Mouse (Mus musculus) lung, postnatal 25 days (tissue): ENCODE results near the gene Prkca.
A peak's percentile ranks its signal among the peaks of the same experiment; 100 is the strongest.

Experiments used
- DNase-seq: peaks from one replicate; pipeline ENCODE4 v3.0.0; 2022; ENCODE audit warnings: low spot score

Gene Prkca

DNA sequence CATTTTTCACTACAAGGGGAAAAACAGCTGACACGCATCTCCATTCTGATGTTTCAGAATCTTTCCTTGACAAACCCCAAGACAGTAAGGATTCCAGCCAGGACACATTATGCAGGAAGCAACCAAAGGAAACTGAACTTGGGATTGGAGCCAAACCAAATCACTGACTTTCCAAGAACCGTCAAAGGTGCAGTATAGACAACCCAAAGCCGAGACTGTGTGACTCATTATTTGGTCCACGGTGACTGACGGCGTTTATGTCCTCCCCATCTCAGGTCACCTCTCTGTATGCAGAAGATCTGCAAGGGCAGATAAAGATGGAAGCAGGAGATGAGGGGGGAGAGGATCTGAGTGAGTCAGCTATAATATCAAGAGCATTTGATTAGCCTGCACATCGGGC is 183.7 kb downstream of the Prkca start:
- DNase-seq, result no peak

DNA sequence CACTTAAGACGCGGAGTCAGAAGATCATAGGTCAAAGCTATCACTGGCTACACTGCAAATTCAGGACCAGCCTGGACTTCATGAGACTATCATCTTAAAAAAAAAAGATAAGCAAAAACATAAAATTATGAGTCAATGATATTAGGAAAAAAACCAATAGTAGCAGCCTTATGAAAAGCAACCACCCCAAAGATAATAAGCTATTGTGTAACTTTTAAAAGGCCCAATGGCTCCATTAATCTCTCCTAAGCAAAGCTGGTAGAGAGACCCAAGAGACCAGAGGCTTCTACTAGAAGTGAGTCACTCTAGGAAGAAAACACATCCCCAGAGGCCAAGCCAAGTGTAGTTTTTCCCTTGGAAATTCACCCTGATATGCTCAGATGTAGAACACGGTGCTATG is 185.7 kb downstream of the Prkca start:
- no peak for DNase-seq

DNA sequence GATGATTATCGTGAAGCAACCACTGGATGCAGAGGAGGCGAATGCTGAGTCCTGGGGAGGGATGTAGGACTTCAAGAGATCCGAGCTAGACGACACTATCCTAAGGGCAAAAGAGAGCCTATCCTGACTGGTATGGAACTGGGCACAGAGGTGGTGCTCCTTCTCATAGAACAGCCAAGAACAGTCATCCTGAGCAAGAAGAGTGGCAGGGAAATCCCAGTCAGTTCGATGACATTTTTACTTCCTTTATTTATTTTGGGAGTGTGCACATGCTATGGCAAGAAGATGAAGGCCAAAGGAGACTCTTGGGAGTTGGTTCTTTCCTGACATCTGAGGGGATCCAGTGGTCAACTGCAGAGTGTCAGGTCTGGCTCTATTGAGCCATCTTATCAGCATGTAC is 186.7 kb downstream of the Prkca start:
- DNase-seq, result no peak

DNA sequence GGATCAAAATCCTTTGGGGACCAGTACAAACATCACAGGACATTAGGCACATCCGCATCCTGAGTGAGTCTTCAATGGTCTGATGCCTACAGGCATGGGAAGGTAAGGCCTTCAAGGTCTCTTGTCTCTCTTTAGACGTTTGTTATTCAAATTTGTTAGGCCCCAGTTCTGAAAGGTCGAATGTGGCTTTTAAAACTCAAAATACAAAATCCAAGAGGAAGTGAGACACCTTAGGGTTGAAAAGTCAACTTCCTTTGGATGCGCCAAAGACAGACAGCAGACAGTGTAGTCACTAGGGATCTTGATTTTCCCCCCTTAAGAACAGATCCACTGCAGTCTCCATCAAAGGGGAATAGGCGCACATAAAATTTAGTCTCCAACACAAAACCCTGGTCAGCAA is 187.6 kb downstream of the Prkca start:
- DNase-seq, result no peak

DNA sequence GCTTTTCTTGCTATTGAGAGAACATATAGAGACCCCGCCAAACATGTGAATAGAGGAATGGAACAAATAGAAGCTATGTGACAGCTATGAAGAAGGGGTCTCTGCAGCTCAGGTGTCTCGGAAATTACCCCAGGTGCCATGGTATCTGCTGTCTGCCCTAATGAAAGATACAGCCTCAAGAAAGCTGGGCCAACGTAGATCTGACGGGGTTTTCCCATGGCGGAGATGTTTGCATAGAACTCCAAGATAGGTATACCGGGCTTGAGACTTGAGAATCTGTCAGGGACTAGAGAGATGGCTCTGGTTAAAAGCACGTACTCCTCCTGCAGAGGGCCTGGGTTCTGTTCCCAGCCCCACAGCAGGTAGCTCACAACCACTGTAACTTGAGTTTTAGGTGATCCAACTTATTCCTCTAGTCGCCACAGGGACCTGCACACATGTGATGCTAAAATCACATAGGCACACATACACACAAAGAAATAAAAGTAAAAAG is 188.6 kb downstream of the Prkca start:
- DNase-seq, result no peak

DNA sequence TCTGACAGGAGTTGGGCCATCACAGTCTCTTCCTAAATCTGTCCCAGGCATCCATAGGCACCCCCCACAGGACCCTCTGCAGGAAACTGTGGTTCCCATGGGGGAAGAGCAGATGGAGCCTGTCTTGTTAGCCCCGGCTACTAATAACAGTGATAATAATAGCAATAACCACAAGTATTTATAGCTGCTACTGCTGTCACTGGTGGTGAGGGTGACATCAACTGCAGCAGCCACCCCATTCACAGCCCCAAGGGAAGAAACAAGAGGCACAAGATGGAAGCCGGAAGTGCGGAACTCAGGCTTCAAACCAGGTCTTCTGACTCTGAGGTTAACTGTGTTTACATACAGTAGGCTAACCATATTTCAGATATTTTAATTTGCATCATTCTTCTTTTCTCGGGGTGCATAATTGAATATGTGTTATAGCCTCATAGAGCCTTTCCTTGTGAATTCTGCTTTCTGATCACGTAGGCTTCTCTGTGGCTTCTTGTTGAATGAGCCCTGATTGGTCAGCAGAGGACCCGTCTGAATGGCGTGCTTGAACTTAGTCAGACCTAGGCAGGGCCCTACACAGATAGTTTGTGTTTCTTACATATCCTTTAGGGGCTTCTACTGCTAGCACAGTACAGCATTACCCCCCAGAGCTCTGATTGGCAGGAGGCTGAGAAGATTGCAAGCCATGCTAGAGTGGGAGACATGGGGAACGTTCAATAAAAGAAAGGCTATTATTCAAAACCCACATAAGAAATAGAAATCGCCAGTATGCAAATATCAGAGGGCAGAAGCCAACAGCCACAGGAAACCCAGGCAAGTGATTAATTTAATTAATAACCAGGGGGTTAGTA is 189.5 kb downstream of the Prkca start:
- no peak for DNase-seq

DNA sequence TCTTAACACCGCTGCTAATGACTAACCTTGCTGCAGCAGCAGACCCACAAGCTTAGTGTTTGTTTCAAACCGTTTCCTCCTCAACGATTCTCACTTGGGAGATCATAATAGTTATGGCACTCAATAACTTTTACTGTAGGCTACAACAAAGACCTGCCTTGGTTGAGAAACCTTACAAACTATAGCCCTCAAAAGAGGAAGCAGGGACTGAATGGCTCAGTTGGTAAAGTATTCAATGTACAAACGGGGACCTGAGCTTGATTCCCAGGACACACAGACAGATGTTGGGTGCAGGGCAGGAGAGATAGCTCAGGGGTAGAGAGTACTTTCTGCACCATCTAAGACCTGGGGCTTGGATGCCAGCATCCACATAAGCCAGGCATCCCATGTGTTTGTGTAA is 191.1 kb downstream of the Prkca start:
- no peak for DNase-seq

DNA sequence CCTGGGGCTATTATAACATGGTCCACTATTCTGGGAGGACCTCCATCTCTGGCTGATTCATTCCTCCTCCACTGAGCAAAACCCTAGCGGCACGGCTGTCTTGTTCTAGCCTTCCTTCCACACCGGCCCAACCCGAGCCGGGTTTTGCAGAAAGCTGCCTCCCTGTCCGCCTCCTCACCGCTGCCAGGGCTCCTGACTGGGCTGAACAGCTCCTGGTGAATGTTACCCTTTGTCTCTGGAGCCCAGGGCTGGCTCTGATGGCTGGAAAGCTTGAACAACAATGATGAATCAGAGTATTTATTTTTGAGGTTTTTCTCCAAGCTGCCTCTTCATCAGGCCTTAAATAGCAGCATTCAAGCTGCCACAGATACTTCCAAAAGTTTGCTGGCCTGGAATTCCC is 193.3 kb downstream of the Prkca start:
- DNase-seq, result no peak

DNA sequence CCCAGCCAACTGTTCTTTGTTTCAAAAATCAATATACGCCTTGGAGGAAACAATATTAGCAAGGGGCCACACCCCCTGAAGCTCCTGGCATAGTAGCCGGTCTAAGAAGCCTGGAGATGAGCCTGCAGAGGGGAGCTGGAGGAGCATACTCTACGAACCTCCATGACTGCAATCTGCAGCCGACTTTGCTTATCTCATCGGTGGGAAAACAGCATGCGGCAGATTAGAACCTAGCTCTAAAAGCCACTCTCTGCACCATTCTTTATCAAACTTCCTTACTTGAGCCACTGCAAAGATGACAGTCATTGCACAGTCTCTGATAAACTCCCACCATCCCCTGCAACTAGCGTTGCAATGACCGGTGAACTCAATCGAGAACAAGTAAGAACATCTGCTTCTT is 194.5 kb downstream of the Prkca start:
- no peak for DNase-seq

DNA sequence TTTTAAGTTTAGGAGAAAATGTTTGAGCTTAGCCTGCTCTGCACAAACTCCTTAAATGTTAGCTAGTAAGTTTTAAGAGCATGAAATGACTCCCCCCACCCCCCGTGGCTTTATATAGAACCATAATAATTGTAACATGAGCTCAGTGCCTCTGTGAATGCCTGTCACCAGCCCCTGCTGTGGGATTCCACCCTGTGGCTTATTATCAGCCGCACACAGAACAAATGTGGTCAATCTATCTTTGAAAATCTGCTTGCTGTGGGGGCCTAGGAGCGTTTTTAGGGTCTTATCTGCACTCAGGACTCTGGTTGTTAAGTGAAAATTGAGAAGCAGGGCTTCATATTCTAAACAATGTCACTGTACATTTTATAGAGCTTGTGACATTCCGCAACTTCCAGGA is 195.2 kb downstream of the Prkca start:
- DNase-seq, result no peak

DNA sequence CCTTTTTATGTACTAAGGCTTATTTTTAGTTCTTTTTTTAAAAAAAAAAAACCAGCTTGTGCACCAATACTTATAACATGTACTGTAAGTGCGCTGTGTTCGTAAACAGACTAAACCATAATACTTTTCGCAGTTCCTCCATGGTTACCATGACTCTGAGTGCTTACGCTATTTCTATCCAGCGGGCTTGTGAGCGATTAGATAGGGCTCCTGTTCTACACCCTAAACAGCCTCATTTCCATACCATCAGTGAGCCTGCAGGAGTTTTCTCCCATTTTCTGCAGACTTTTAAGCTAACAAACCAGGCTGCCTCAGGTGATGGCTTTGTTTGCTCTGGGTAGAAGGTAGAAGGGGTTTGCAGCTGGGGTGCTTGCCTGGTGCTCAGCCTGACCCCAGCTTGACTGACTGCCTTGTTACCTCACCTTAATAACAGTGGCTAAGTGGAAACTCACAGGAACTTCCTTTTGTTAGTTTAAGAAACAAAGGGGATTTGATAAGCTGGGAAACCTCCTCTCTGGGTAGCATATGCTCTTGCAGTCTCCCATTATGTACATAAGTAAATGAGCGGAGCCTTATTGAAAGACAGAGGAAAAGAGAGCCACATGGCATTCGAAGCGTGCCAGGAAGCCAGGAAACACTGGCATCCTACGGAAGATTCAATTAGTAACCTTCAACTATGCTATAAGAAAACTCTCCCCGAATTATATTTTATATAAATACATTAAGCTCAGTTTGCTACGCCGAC is 197.8 kb downstream of the Prkca start:
- DNase-seq, result no peak

DNA sequence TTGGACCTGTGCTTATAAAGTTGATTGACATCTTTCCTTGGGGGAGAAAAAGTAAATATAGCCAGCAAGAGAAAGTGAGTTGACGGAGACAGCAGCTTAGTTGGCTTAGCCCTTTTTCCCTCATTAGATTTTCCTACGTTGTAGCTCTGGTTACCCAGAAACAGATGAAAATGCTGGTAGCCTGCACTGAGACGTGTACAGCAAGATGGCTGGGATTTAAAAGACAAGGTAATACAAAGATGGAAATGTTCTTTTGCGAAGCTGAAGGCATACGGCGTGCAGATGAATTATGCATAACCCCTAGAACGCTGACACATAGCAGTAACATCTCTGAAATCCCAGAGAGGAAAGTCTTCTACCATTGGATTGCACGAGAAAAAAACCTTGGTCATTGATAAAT is 198.6 kb downstream of the Prkca start:
- DNase-seq, result no peak

DNA sequence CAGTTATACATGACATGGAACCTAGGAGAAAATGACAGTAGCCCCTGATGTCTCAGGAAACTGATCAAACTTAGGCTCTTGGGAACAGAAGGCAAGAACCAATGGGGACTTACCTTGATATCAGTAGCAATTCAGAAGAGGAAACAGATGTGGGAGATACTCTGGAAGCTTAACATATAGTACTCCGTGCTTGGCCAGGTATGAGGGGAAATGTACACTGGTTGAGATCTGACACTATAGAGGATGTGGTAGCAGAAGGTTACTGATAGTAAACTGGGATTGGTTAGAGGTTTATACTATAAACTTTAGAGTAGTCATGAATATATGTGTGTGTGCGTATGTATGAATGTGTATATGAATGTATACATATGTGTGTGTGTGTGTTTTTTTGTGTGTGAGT is 200.0 kb downstream of the Prkca start:
- no peak for DNase-seq

DNA sequence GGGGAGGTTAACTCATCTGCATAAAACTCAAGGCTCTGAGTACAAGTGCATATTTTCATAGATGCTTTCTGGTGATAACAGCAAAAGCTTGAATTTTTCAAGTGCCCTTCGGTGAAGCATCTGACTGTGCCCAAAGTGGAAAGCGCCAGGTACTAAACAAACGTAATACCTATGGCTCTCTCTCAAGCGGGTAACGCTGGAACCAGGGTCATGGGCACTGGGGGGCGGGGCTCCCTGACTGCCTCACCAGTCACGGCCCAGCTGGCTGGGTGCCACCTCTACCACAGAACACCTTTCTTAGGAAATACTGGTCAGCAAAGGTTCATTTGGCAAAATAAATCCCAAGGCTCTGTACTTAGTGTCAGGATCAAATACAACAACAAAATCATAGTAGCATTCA is 203.7 kb downstream of the Prkca start:
- DNase-seq, result peak; percentile 76

DNA sequence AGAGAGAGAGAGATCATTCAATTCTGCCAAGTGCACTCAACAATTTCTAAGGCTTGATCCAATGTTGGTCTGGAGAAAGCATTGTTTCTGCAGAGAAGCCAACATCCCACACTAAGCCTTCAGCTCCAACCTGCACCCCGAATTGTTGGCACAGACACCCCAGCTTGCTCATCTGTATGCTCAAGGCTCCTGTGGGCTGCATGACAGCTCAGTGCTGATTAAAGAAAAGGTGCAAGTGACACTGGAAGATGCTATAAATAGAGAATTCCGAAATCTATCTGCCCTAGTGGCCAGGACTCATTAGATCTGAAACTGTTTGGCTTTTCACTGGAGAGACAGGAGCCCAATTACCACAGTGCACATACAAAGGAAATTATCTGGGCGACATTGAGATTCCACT is 207.4 kb downstream of the Prkca start:
- no peak for DNase-seq

DNA sequence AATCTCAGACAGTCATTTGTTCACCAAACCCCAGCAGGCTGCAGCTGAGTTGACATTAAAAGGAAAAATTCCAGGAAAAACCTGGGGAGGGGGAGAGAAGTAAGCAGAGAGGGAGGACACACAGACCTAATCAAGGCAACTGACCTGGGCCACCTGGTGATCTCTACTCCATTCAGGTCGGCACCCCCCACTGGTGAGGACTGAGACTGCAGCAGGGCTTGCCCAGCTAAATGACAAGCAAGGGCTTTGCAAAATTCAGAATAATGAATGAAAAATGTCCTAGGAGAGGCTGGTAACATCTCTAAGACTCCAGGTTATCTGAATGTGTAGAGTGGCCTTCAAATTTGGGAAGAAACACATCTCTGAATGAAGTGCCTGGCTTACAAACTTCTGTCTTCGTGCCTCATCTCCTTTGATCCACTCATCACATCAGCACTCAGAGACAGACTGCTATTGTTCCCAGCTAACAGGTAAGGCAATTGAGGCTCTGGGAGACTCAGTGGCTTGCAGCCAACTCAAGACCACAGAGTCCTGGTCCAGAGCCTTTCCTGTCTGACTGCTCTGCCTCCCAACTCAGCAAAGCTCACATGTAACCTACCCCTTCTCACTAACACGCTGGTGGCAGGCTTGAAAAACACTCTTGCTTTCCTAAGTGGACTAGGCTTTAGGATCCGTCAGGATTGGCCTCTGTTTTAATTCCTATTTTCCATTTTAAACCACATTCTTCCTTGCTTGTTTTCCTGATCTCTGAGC is 208.1 kb downstream of the Prkca start:
- no peak for DNase-seq

DNA sequence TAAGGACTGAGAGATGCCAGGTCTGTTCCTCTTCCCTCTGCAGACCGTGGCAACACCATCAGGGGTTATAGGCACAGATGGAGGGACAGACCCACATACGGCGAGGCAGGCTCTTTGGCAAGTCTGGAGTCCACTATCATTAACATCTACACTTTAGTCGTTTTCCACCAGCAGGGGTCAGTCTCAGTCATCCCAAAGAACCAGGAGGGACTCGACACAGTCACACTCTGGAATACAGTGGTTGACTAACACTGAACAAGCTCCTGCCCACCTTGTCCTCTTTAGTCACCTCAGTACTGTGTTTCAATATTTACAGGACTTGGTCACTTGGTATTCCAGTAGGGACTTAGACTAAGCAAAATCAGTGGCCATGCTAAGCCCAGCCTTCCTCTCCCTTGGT is 215.1 kb downstream of the Prkca start:
- DNase-seq, result peak; percentile 68

DNA sequence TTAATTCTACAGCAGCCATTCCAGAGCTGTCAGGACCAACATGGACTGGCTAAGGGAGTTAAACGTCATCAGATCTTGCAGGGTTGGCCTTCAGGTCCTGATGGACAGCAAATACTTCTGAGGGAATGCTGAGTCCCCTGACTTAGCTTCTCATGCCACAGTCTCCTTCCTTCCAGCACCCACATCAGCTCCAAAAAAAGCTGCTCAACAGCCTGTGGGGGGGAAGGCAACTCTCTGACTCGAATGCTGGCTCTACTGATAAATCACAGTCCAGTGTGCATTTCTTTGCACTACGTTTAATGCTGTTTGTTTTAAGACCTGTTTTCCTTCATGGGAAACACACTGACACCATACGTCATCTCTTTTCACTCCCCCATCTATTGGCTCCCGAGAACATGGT is 215.8 kb downstream of the Prkca start:
- DNase-seq, result no peak

DNA sequence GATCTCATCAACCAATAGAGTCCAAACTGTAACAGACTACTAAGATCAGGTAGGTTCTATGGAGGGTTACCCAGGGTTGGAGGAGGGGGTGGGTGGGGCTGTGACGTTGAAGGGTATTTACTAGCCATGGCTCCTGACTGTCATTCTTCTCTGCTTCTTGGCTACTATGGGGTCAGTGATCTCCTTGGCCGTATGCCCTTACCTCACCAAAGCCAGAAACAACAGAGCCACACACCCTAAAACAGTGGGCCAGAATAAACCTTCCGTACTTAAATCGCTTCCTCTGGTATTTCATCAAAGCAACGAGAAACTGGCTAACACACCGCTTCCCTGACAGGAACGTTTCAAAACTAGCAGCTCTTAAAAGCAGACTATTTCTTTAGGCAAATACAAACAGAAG is 221.2 kb downstream of the Prkca start:
- no peak for DNase-seq

DNA sequence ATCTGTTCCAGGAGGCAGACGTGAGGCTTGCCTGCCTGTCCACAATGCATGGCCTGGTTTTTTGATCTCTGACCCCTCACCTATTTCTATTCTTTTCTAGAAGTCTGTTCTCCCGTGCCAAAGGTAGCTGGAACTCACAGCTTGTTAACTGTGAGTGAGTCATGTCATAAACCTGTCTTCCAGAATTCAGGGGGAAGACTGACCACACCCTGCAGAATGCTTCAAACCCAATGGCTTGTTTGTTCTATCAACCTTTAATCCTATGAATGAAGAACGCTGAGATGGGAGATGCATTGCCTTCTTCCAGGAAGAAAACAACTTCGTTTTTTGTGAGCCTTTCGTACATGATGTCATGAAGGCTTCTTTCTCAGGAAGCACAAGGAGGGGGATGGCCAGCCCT is 223.0 kb downstream of the Prkca start:
- no peak for DNase-seq

DNA sequence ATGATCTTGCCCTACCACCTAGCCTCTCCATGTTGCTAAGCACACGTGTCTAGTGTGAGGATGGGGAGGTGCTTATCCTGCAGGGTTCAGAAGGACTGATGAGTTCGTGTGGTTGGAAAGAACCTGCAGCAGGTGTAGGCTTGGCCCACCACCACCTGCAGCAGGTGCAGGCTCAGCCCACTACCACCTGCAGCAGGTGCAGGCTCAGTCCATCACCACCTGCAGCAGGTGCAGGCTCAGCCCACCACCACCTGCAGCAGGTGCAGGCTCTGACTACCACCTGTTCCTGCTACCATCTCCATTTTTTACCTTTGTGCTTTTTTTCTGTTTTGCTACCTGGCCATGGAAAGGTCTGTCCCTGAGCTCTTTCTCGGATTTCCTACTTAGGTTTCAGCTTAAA is 223.9 kb downstream of the Prkca start:
- DNase-seq, result no peak

DNA sequence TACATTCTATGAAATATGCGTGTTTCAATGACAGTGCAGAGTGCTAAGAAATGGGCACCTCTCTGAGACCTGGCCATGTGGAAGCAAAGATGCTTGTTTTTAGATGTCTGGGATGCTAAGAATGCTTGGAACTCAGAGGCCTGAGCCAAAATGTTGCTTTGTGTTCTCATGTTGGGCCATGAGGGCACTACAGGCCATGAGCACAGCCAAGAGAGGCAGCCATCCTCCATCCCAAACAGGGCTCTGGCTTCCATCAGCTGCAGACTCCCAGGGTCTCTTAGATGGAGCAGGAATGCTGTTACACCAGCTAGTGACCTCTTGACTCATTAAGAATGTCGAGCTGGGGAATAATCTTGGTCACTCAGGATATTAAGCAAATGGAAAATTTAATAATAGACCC is 224.9 kb downstream of the Prkca start:
- peak; percentile 78 for DNase-seq

DNA sequence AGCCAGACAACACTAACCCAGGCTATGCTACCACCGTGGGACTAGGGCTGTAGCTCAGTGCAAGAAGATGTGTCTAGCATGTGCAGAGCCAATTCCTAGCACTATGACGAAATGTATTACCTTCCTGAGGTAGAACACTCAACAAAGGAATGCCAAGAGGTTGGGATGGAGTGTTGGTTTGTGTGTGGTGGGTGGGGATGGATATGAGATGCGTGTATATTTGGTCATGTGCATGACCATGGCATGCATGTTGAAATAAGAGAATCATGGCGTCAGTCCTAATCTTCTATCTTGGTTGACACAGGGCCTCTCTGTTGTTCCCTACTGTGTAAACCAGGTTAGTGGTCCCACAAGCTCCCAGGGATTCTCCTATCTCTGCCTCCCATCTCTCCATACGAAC is 225.5 kb downstream of the Prkca start:
- no peak for DNase-seq
